Mouse (Mus musculus) intestine, postnatal 0 days (tissue): ENCODE measurements around the gene Serhl. TPM values are rescaled to one million over a fixed set of nuclear protein-coding genes. Genes with fewer than 3 reads are reported as not detected.
"Not testable (repeated sequence)": the region's sequence is repeated elsewhere in the genome, so short reads cannot be mapped to it uniquely, and the experiment has no call there.

Experiments used
- ATAC-seq: fragments of 200-750 bp; cut with Nextera tagmentation; 2 replicates; pipeline ENCODE4 v1.8.0; 2017; ENCODE audit warnings: mild to moderate bottlenecking, moderate TSS enrichment, moderate library complexity
- H3K27ac ChIP-seq: fragments of 300-500 bp; sonication (generic); 2 replicates; pipeline ENCODE4 v1.5.1; 2014; ENCODE audit warnings: mild to moderate bottlenecking, low read depth, low read length, moderate library complexity
- H3K27me3 ChIP-seq: fragments of 300-500 bp; sonication (generic); replicated peaks from 2 replicates; pipeline ENCODE4 v1.6.1; 2014; ENCODE audit warnings: low read length, mixed read lengths; ENCODE audit not compliant: control insufficient read depth, insufficient read depth
- H3K36me3 ChIP-seq: fragments of 300-500 bp; sonication (generic); 2 replicates; pipeline ENCODE4 v1.6.1; 2014; ENCODE audit warnings: mild to moderate bottlenecking, moderate library complexity; ENCODE audit not compliant: control insufficient read depth, insufficient read depth
- H3K4me1 ChIP-seq: fragments of 300-500 bp; sonication (generic); replicated peaks from 2 replicates; pipeline ENCODE4 v1.6.1; 2014; ENCODE audit warnings: antibody characterized with exemption, low read length, mixed read lengths; ENCODE audit not compliant: control insufficient read depth, insufficient read depth
- H3K4me2 ChIP-seq: fragments of 300-500 bp; sonication (generic); replicated peaks from 2 replicates; pipeline ENCODE4 v1.6.1; 2014; ENCODE audit warnings: low read depth, mild to moderate bottlenecking, moderate library complexity
- H3K4me3 ChIP-seq: fragments of 300-500 bp; sonication (generic); 2 replicates; pipeline ENCODE4 v1.5.1; 2014; ENCODE audit warnings: low read depth, low read length
- H3K9ac ChIP-seq: fragments of 300-500 bp; sonication (generic); 2 replicates; pipeline ENCODE4 v1.6.1; 2014; ENCODE audit warnings: mild to moderate bottlenecking, low read depth, low read length
- H3K9me3 ChIP-seq: fragments of 300-500 bp; sonication (generic); 2 replicates; pipeline ENCODE4 v1.6.1; 2016; ENCODE audit warnings: mixed run types; ENCODE audit not compliant: control insufficient read depth
- CTCF ChIP-seq: sonication (generic); IDR thresholded peaks from 2 replicates; pipeline ENCODE4 v1.5.1; 2016; ENCODE audit warnings: low read depth, mild to moderate bottlenecking, control low read depth, antibody characterized with exemption, moderate library complexity
- WGBS: fragments of 180-500 bp; shearing (Covaris S2); extraction: QIAGEN DNeasy Blood & Tissue Kit; methylation state at CpG from one replicate; pipeline ENCODE4 v1.1.7; 2014; 5-methylcytosine and 5-hydroxymethylcytosine counted together
- polyA plus RNA-seq: library from polyadenylated mRNA; unstranded; fragments of >200 nt; fragmentation: Nextera tagmentation; extraction: Ambion mirVana; gene quantifications from 2 replicates; pipeline ENCODE4 v1.2.1, GENCODE M21; 2015

The Serhl gene
- 58.5 and 65.6 TPM in 2 replicates for polyA plus RNA-seq

- TF ChIP-seq CTCF, result no peak
- Histone ChIP-seq H3K9me3 (no peaks in the 10 kb centered on the region), H3K36me3 (no peaks in the 10 kb centered on the region), H3K4me3 (no peak within 1 kb of the TSS), H3K27ac (no peak within 1 kb of the TSS), H3K9ac (no peak within 1 kb of the TSS), H3K4me1 (no peaks in the 10 kb centered on the region), H3K27me3 (no peaks in the 10 kb centered on the region), H3K4me2 (peak within 1 kb of the TSS; percentile 35)
- no peak for ATAC-seq
- 43% methylated on average over 7 of the region's 7 CpGs for WGBS
Observed at GRCm38 (mm10) chr15:83089429-83089605, at the start of gene Serhl. TSS of gene Serhl (plus strand) at chr15:83089506.

- no peak overlapping the region for H3K4me3 ChIP-seq
- no peak for ATAC-seq
- peaks cover 13% of the 10 kb centered on the region; the same call in 1 of the 2 replicates for H3K4me1 ChIP-seq
- H3K27me3 ChIP-seq, result no peaks in the 10 kb centered on the region
- H3K27ac ChIP-seq, result no peak overlapping the region
- H3K36me3 ChIP-seq, result no peaks in the 10 kb centered on the region
- 59% methylated on average over 2 of the region's 2 CpGs for WGBS
- H3K4me2 ChIP-seq, result no peak overlapping the region
- H3K9ac ChIP-seq, result no peak overlapping the region
- TF ChIP-seq CTCF, result no peak
- no peaks in the 10 kb centered on the region for H3K9me3 ChIP-seq
Observed at GRCm38 (mm10) chr15:83040156-83040555, 49.1 kb upstream of the Serhl start.

GRCm38 (mm10) chr15:83042655-83043361 is 46.5 kb upstream of the Serhl start:
- H3K9ac ChIP-seq, result no peak overlapping the region
- ATAC-seq, result no peak

GRCm38 (mm10) chr15:83043362-83043708 is 46.0 kb upstream of the Serhl start:
- no peak overlapping the region for H3K27ac ChIP-seq
- no peaks in the 10 kb centered on the region for H3K36me3 ChIP-seq
- H3K4me2 ChIP-seq, result no peak overlapping the region
- H3K4me1 ChIP-seq, result peaks cover 13% of the 10 kb centered on the region; the same call in 1 of the 2 replicates
- 58% methylated on average over 22 of the region's 22 CpGs for WGBS
- H3K4me3 ChIP-seq, result no peak overlapping the region
- TF ChIP-seq CTCF, result no peak
- no peaks in the 10 kb centered on the region for H3K27me3 ChIP-seq
- no peaks in the 10 kb centered on the region for H3K9me3 ChIP-seq
- H3K9ac ChIP-seq, result no peak overlapping the region
- peak; percentile 62 for ATAC-seq

More at GRCm38 (mm10) chr15:83042655-83043361, 46.5 kb upstream of the Serhl start:
- no peak overlapping the region for H3K4me3 ChIP-seq
- no peaks in the 10 kb centered on the region for H3K9me3 ChIP-seq
- peak overlapping the region; percentile 54 for H3K27ac ChIP-seq
- 24% methylated on average over 6 of the region's 6 CpGs for WGBS
- no peaks in the 10 kb centered on the region for H3K27me3 ChIP-seq
- H3K36me3 ChIP-seq, result no peaks in the 10 kb centered on the region
- no peak for TF ChIP-seq CTCF
- peaks cover 13% of the 10 kb centered on the region; the same call in 1 of the 2 replicates for H3K4me1 ChIP-seq
- no peak overlapping the region for H3K4me2 ChIP-seq

GRCm38 (mm10) chr15:83045565-83045964 is 43.7 kb upstream of the Serhl start:
- H3K9me3 ChIP-seq, H3K27me3 ChIP-seq, ATAC-seq, H3K4me3 ChIP-seq, H3K27ac ChIP-seq, H3K9ac ChIP-seq, H3K36me3 ChIP-seq, H3K4me2 ChIP-seq: not testable (repeated sequence)
- 89% methylated on average over 5 of the region's 5 CpGs for WGBS
- peaks cover 13% of the 10 kb centered on the region; the same call in 1 of the 2 replicates for H3K4me1 ChIP-seq

- peak; percentile 56 for TF ChIP-seq CTCF
- Histone ChIP-seq H3K4me3 (no peak overlapping the region), H3K9me3 (no peaks in the 10 kb centered on the region), H3K4me1 (peaks cover 13% of the 10 kb centered on the region; the same call in 1 of the 2 replicates), H3K9ac (no peak overlapping the region), H3K27me3 (no peaks in the 10 kb centered on the region), H3K27ac (no peak overlapping the region), H3K36me3 (no peaks in the 10 kb centered on the region), H3K4me2 (no peak overlapping the region)
- WGBS, result 94% methylated on average over 3 of the region's 3 CpGs
- ATAC-seq, result no peak
Observed at GRCm38 (mm10) chr15:83046308-83046707, 43.0 kb upstream of the Serhl start.

GRCm38 (mm10) chr15:83046730-83047129 is 42.6 kb upstream of the Serhl start:
- Histone ChIP-seq H3K4me2 (no peak overlapping the region), H3K27ac (no peak overlapping the region), H3K4me3 (no peak overlapping the region), H3K36me3 (no peaks in the 10 kb centered on the region), H3K9me3 (no peaks in the 10 kb centered on the region), H3K4me1 (peaks cover 13% of the 10 kb centered on the region; the same call in 1 of the 2 replicates), H3K9ac (no peak overlapping the region), H3K27me3 (no peaks in the 10 kb centered on the region)
- no peak for TF ChIP-seq CTCF
- ATAC-seq, result no peak
- WGBS, result 72% methylated on average over 7 of the region's 7 CpGs
